Mouse (Mus musculus) olfactory bulb, adult 2 months (tissue): ENCODE data around the gene Cep131.

Experiments used
- CTCF ChIP-seq: fragments of 200-500 bp; IDR thresholded peaks from 2 replicates; pipeline ENCODE4 v1.5.1; 2012; ENCODE audit warnings: low read depth, mild to moderate bottlenecking, low read length, moderate library complexity; ENCODE audit not compliant: insufficient read depth
- POLR2A ChIP-seq: fragments of 200-500 bp; IDR thresholded peaks from 2 replicates; pipeline ENCODE4 v1.6.1; 2012; ENCODE audit warnings: mild to moderate bottlenecking, low read depth, low read length, moderate library complexity; ENCODE audit not compliant: insufficient read depth

DNA sequence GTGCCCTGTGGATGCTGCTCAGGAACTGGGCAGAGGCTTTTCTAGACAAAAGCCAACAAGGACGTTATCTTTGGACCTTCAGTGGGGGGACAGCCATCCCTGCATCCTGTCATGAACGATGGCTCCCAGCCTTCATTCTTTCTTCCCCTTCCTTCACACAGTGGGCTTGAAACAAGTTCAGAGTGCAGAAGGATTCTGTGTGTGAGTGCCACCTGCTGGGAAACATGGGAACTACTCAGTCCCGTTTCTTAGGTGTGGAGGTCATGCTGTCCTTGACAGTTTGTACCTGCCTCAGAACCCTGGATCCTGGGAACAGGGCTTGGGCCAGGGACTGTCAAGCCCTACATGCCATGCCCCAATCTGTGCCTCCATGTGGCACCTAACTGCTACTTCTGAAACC is 14.4 kb upstream of the Cep131 start:
- TF ChIP-seq CTCF (peak; percentile 60), POLR2A (no peak)
